Mouse (Mus musculus): ENCODE results near the gene March9.

DNA sequence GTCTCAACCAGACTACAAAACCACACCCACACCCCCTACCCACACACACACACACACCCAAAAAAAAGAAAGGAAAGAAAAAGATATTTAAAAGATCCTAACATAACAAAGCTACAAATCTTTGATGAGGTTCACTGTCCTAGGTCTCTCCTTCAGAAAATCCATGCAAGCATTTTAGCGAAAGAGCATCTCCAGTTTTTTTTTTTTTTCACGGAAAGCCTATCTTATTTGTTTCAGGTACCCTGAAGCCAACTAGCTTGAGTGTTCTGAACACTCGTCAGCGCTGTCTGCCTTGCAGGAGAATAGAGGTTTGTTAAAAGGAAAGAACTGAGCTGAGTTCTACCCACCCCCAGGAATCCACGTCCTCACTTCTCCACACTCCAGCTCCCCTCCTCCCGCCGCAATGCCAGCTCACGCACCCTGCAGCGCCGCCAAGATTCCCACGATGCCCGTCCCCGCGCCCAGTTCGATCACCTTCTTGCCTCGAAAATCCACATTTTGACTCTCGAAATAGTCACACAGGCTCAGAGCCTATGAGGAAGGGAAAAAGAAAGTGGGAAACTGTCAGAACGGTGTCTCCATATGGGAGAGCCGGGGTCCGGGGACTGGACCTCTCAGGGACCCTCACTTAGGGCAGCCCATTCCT, 19.3 kb downstream of the March9 start:
- TF ChIP-seq POLR2A (IDR thresholded peaks at IDR 0.05; ENCODE audit: low read depth, low read length) (no peak), CTCF (conservative IDR thresholded peaks at IDR 0.05; ENCODE audit: insufficient read depth, insufficient read length, low read depth, low read length) (no peak)
